Mouse (Mus musculus): ENCODE measurements around the gene March2.

DNA sequence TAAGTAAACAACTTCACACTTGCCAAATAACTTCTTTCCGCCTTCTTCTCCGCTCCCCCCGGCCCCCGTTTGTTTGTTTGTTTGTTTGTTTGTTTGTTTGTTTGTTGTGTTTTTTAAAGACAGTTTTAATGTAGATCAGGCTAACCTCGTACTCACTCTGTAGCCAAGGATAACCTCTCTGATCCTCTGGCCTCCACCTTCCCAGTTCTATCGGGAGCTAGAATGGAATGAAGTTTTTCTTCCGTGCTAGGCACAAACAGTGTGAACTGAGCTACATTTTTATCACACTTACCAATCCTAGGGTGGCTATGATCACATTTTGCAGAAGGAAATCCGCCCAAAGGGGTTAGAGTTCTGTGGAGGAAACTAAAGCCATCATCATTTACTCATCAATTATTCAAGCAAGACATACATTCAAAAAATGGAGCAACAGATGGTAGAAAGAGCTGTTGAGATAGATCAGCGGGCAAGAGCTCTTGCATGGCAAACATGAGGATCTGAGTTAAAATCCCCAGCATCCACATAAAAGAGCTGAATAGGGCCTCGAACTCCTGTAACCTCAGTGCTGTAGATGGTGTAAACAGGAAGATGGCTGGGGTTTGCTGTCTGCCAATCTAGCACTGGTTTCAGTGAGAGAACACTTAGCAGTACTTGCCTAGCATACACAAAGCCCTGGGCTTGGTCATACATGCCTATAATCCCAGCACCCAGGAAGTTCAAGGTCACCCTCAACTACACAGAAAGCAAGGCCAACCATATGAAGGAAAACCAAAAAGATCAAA lies 665 bp upstream of the March2 start:
- no peak for TF ChIP-seq CTCF (IDR thresholded peaks at IDR 0.05; ENCODE audit: control insufficient read depth, insufficient read depth, low read length)
- no peak for TF ChIP-seq POLR2A (IDR thresholded peaks at IDR 0.05; ENCODE audit: borderline replicate concordance, control insufficient read depth, low read depth, low read length)

All from bone marrow, adult 2 months (tissue).